Mouse (Mus musculus): ENCODE data around the gene Rab31. TPM values are rescaled to one million over a fixed set of nuclear protein-coding genes. Genes with fewer than 3 reads are reported as not detected.
A peak's percentile ranks its signal among the peaks of the same experiment; 100 is the strongest.
"Not testable (repeated sequence)": the region's sequence is repeated elsewhere in the genome, so short reads cannot be mapped to it uniquely, and the experiment has no call there.

The Rab31 gene
- polyA plus RNA-seq, 1 experiment from 2014 or later = 73.0 TPM

GRCm38 (mm10) chr17:65647961-65648360 is 124.6 kb downstream of the Rab31 start:
- WGBS = 64% methylated on average over 5 of the region's 5 CpGs
- Histone ChIP-seq H3K9me3 (no peaks in the 10 kb centered on the region), H3K36me3 (peaks cover 20% of the 10 kb centered on the region), H3K9ac (no peak overlapping the region), H3K4me1 (replicated peaks) (peaks cover 9% of the 10 kb centered on the region), H3K4me2 (no peak overlapping the region), H3K4me3 (no peak overlapping the region), H3K27me3 (no peaks in the 10 kb centered on the region), H3K27ac (no peak overlapping the region)
- no peak for ATAC-seq (ENCODE audit: low FRiP score)

- WGBS = 82% methylated on average over 6 of the region's 6 CpGs
- Histone ChIP-seq H3K4me1 (replicated peaks) (peaks cover 16% of the 10 kb centered on the region), H3K27ac (no peak overlapping the region), H3K36me3 (peaks cover 14% of the 10 kb centered on the region), H3K4me2 (no peak overlapping the region), H3K4me3 (no peak overlapping the region), H3K27me3 (no peaks in the 10 kb centered on the region), H3K9ac (no peak overlapping the region), H3K9me3 (no peaks in the 10 kb centered on the region)
- no peak for ATAC-seq (ENCODE audit: low FRiP score)
These were observed 125.3 kb downstream of the Rab31 start for GRCm38 (mm10) chr17:65647226-65647625.

- WGBS = 86% methylated on average over 5 of the region's 5 CpGs
- Histone ChIP-seq H3K4me3 (no peak overlapping the region), H3K36me3 (no peaks in the 10 kb centered on the region), H3K27ac (peak overlapping the region; percentile 70; the same call in 1 of the 2 replicates), H3K9ac (no peak overlapping the region), H3K9me3 (no peaks in the 10 kb centered on the region), H3K4me2 (no peak overlapping the region), H3K4me1 (replicated peaks) (peaks cover 16% of the 10 kb centered on the region), H3K27me3 (no peaks in the 10 kb centered on the region)
- no peak for ATAC-seq (ENCODE audit: low FRiP score)
These were observed 129.0 kb downstream of the Rab31 start for GRCm38 (mm10) chr17:65643579-65643978.

- peaks cover 16% of the 10 kb centered on the region for H3K4me1 ChIP-seq (replicated peaks)
- no peaks in the 10 kb centered on the region for H3K9me3 ChIP-seq
- WGBS = 61% methylated on average over 10 of the region's 10 CpGs
- no peak overlapping the region for H3K9ac ChIP-seq
- no peaks in the 10 kb centered on the region for H3K36me3 ChIP-seq
- 0 out of 2 replicates have a peak, but pooled peaks have one; percentile 9 for ATAC-seq (ENCODE audit: low FRiP score)
- no peaks in the 10 kb centered on the region for H3K27me3 ChIP-seq
- H3K4me2 ChIP-seq = 0 out of 2 replicates have a peak overlapping the region, but pooled peaks have one; percentile 10
- peak overlapping the region; percentile 70 for H3K27ac ChIP-seq
- no peak overlapping the region for H3K4me3 ChIP-seq
These were observed 129.5 kb downstream of the Rab31 start for GRCm38 (mm10) chr17:65643051-65643521.

GRCm38 (mm10) chr17:65642578-65642991 is 130.0 kb downstream of the Rab31 start:
- Histone ChIP-seq H3K9me3 (no peaks in the 10 kb centered on the region), H3K9ac (no peak overlapping the region; the same call in 1 of the 2 replicates), H3K4me1 (replicated peaks) (peaks cover 16% of the 10 kb centered on the region), H3K27ac (peak overlapping the region; percentile 70), H3K4me2 (no peak overlapping the region), H3K4me3 (no peak overlapping the region), H3K36me3 (no peaks in the 10 kb centered on the region), H3K27me3 (no peaks in the 10 kb centered on the region)
- 25% methylated on average over 5 of the region's 5 CpGs for WGBS
- ATAC-seq (ENCODE audit: low FRiP score) = peak; percentile 39; the same call in 1 of the 2 replicates

GRCm38 (mm10) chr17:65641734-65642218 is 130.8 kb downstream of the Rab31 start, which contains the start of gene Txndc2:
Txndc2 (minus strand) TSS chr17:65642168.
- no peak for ATAC-seq (ENCODE audit: low FRiP score)
- H3K9me3 ChIP-seq = no peaks in the 10 kb centered on the region
- H3K27me3 ChIP-seq = no peaks in the 10 kb centered on the region
- 90% methylated on average over 11 of the region's 11 CpGs for WGBS
- peaks cover 16% of the 10 kb centered on the region for H3K4me1 ChIP-seq (replicated peaks)
- H3K36me3 ChIP-seq = no peaks in the 10 kb centered on the region
- H3K9ac ChIP-seq = no peak within 1 kb of the TSS; the same call in 1 of the 2 replicates
- no peak within 1 kb of the TSS for H3K4me3 ChIP-seq
- peak within 1 kb of the TSS; percentile 70 for H3K27ac ChIP-seq
- H3K4me2 ChIP-seq = no peak within 1 kb of the TSS

- H3K36me3 ChIP-seq = no peaks in the 10 kb centered on the region
- peaks cover 16% of the 10 kb centered on the region for H3K4me1 ChIP-seq (replicated peaks)
- H3K9ac ChIP-seq = no peak overlapping the region
- no peaks in the 10 kb centered on the region for H3K27me3 ChIP-seq
- H3K9me3 ChIP-seq = no peaks in the 10 kb centered on the region
- WGBS = 92% methylated on average over 1 of the region's 1 CpGs
- H3K4me3 ChIP-seq = no peak overlapping the region
- ATAC-seq (ENCODE audit: low FRiP score) = no peak
- H3K27ac ChIP-seq = no peak overlapping the region
- no peak overlapping the region for H3K4me2 ChIP-seq
These were observed 133.4 kb downstream of the Rab31 start for GRCm38 (mm10) chr17:65639144-65639543.

- ATAC-seq (ENCODE audit: low FRiP score) = no peak
These were observed 136.7 kb downstream of the Rab31 start for GRCm38 (mm10) chr17:65635715-65636360.

GRCm38 (mm10) chr17:65629943-65630342 is 142.6 kb downstream of the Rab31 start:
- H3K9ac ChIP-seq = no peak overlapping the region
- H3K4me2 ChIP-seq = no peak overlapping the region
- H3K27ac ChIP-seq = no peak overlapping the region
- no peak for ATAC-seq (ENCODE audit: low FRiP score)
- no peaks in the 10 kb centered on the region for H3K4me1 ChIP-seq (replicated peaks)
- H3K9me3 ChIP-seq = no peaks in the 10 kb centered on the region
- H3K4me3 ChIP-seq = no peak overlapping the region
- H3K27me3 ChIP-seq = no peaks in the 10 kb centered on the region
- no peaks in the 10 kb centered on the region for H3K36me3 ChIP-seq
- 86% methylated on average over 6 of the region's 6 CpGs for WGBS

More at GRCm38 (mm10) chr17:65635715-65636360, 136.7 kb downstream of the Rab31 start:
- 81% methylated on average over 14 of the region's 14 CpGs for WGBS
- H3K9ac ChIP-seq = no peak overlapping the region
- H3K27ac ChIP-seq = no peak overlapping the region
- no peaks in the 10 kb centered on the region for H3K4me1 ChIP-seq (replicated peaks)
- no peak overlapping the region for H3K4me2 ChIP-seq
- H3K4me3 ChIP-seq = no peak overlapping the region
- H3K9me3 ChIP-seq = no peaks in the 10 kb centered on the region
- H3K27me3 ChIP-seq = no peaks in the 10 kb centered on the region
- no peaks in the 10 kb centered on the region for H3K36me3 ChIP-seq

GRCm38 (mm10) chr17:65628823-65629532 is 143.6 kb downstream of the Rab31 start:
- H3K27ac ChIP-seq; ATAC-seq (ENCODE audit: low FRiP score); H3K9me3 ChIP-seq; H3K4me2 ChIP-seq; H3K4me1 ChIP-seq (replicated peaks); H3K36me3 ChIP-seq; H3K4me3 ChIP-seq; H3K27me3 ChIP-seq; H3K9ac ChIP-seq: not testable (repeated sequence)
- WGBS = 87% methylated on average over 13 of the region's 13 CpGs

GRCm38 (mm10) chr17:65626301-65626700 is 146.3 kb downstream of the Rab31 start:
- H3K27ac ChIP-seq = no peak overlapping the region
- 0 out of 2 replicates have a peak, but pooled peaks cover 3% of the 10 kb centered on the region for H3K9me3 ChIP-seq
- no peaks in the 10 kb centered on the region for H3K27me3 ChIP-seq
- no peak overlapping the region for H3K4me2 ChIP-seq
- H3K4me1 ChIP-seq (replicated peaks) = no peaks in the 10 kb centered on the region
- H3K36me3 ChIP-seq = no peaks in the 10 kb centered on the region
- no peak for ATAC-seq (ENCODE audit: low FRiP score)
- 91% methylated on average over 6 of the region's 6 CpGs for WGBS
- H3K9ac ChIP-seq = no peak overlapping the region
- no peak overlapping the region for H3K4me3 ChIP-seq

- 0 out of 2 replicates have a peak, but pooled peaks cover 3% of the 10 kb centered on the region for H3K9me3 ChIP-seq
- no peak overlapping the region for H3K9ac ChIP-seq
- no peak overlapping the region for H3K27ac ChIP-seq
- H3K4me1 ChIP-seq (replicated peaks) = no peaks in the 10 kb centered on the region
- ATAC-seq (ENCODE audit: low FRiP score) = no peak
- H3K4me2 ChIP-seq = no peak overlapping the region
- no peaks in the 10 kb centered on the region for H3K27me3 ChIP-seq
- no peaks in the 10 kb centered on the region for H3K36me3 ChIP-seq
- H3K4me3 ChIP-seq = no peak overlapping the region
- WGBS = 93% methylated on average over 6 of the region's 6 CpGs
These were observed 147.0 kb downstream of the Rab31 start for GRCm38 (mm10) chr17:65625563-65625962.
